Mouse (Mus musculus): ENCODE results near the gene Celf5.

- TF ChIP-seq MAX (IDR thresholded peaks at IDR 0.05): no peak
- no peak for TF ChIP-seq CTCF (IDR thresholded peaks at IDR 0.05; ENCODE audit: control insufficient read depth, insufficient read depth, insufficient read length)
- TF ChIP-seq MYOG (IDR thresholded peaks at IDR 0.05; ENCODE audit: control insufficient read depth, extremely low read depth, insufficient read length): no peak
- TF ChIP-seq CEBPB (IDR thresholded peaks at IDR 0.05; ENCODE audit: low read depth): no peak
- no peak for TF ChIP-seq MYOD1 (IDR thresholded peaks at IDR 0.05; ENCODE audit: control insufficient read depth, insufficient read length, low read depth)
Observed at GRCm38 (mm10) chr10:81415549-81416310, 66.8 kb downstream of the Celf5 start.
